Mouse (Mus musculus) layer of hippocampus, adult 18-20 months (tissue): ENCODE measurements around the gene Rhou. TPM values are rescaled to one million over a fixed set of nuclear protein-coding genes. Genes with fewer than 3 reads are reported as not detected.

Source experiments
- DNase-seq, 2 experiments: peaks; one replicate each; pipeline ENCODE4 v3.0.0; 2022; ENCODE audit warnings: low spot score in 2 of 2
- total RNA-seq, 2 experiments: library from RNA; stranded (reverse); gene quantifications; 2 replicates each; pipeline ENCODE4 v1.2.3; 2021

Rhou gene
- total RNA-seq, 2 experiments from 2014 or later: 44.0 to 53.9 TPM

DNA sequence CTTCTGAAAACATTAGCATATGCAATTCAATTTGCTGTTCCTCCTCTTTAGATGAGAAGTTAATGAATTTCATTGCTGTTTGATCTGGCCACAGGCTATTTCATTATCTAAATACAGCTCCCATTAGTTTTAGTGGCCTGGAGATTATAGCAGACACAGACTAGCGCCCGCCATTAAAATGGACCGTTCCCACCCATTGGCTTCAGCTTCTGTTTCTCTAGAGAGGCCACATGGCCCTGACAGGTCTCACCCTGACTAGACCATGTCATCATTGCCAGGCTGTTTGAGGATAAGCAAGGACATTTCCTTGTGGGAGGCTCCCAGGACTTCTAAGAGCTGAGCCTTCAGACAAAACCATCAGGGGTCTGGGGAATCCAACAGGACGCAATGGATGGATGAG, 31.7 kb downstream of the Rhou start:
- DNase-seq: no peak

- no peak for DNase-seq
Observed at GRCm38 (mm10) chr8:123687826-123688225, 34.1 kb downstream of the Rhou start.

- no peak for DNase-seq
Observed at GRCm38 (mm10) chr8:123692165-123692962, 38.6 kb downstream of the Rhou start.

- no peak for DNase-seq
Observed at GRCm38 (mm10) chr8:123696167-123696566, 42.4 kb downstream of the Rhou start.

DNA sequence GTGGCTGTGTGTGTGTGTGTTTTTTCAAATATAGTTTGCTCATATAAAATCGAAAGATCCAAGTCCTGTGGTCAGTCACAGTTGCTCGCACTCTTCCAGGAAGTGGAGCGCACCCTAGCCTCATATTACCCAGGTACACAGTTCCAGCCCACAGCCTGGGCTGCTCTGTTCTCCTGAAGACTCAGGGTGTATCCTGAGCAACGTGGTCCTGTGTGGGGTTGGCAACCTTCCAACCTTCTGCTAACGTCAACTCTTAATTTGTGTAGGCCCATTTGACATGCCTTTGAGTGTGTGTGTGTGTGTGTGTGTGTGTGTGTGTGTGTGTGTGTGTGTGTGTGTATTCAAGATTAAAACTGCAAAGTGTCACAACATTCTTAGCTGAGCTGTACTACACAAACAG, 43.6 kb downstream of the Rhou start:
- DNase-seq: no peak

DNA sequence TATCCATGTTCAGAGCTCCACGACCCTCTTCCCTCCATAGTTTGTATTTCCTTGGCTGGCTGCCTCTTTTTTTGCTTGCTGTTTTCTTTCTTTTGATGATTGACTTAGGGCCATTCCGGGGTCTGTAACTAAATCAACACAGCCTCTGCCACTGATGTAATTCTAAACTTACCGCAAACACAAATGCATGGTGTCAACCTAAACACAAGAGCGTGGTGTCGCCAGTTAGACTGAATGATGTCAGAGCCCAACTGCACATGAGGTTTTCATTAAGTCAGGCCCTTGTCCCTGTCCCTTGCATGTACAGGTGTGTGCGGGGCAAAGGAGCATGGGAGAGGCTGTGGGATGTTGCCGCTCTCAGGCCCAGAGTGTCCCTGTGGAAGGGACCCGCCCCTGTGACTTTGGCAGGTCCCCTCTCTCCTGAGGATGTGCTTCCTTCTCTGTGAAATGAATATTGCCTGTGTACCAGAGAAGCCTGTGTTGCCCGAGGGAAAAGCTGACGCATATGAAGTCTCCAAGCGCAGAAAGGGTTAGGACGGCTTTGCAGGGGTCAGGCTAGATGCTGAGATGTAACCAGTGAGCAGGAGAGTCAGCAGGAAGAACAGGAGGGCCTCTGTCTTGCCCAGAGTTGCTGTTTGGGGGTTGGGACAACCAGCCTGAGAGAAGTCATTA, 46.8 kb downstream of the Rhou start:
- DNase-seq: no peak

GRCm38 (mm10) chr8:123701952-123702587, 48.3 kb downstream of the Rhou start:
- no peak for DNase-seq

GRCm38 (mm10) chr8:123705376-123705775, 51.6 kb downstream of the Rhou start:
- DNase-seq: no peak

DNA sequence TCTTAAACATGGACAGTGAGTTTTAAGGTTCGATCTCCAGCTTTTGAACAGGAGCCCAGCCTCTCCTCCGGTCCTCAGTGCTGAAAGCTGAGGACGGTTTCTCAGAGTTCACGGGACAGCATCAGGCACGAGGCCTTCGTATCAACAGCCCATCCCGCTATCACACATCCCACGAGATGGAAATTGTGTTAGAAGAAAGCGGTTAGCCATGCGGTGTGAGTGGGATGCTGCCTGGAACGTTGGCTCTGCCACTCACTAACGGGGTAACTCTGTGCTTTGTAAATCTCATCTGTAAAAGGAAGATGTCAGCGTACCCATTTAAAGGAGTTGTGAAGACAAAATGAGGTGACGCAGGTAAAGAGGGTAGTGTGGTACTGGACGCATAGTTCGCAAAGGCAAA, 53.4 kb downstream of the Rhou start:
- DNase-seq: peak; percentile 34 to 72

- no peak for DNase-seq
Observed at GRCm38 (mm10) chr8:123708729-123709128, 55.0 kb downstream of the Rhou start.

- DNase-seq: no peak
Observed at GRCm38 (mm10) chr8:123710335-123710734, 56.6 kb downstream of the Rhou start.

Other genes with a start within 250 kb of the Rhou start
- under 1 TPM in 1 of 2 experiments, not detected in 1; 0.07 TPM for gene Mc1r, start 246.8 kb upstream of the Rhou start, total RNA-seq
- 100 to 1,000 TPM; 253 to 286 TPM for gene Tubb3, start 242.5 kb upstream of the Rhou start, total RNA-seq
- gene Def8, start 230.4 kb upstream of the Rhou start, total RNA-seq: 10 to 100 TPM; 54.0 to 54.7 TPM
- 10 to 100 TPM; 23.6 to 24.9 TPM for gene Afg3l1, start 176.0 kb upstream of the Rhou start, total RNA-seq
- gene Dbndd1, start 138.5 kb upstream of the Rhou start, total RNA-seq: 1 to 10 TPM; 9.5 to 10.0 TPM
- 10 to 100 TPM; 23.4 to 24.8 TPM for gene Gas8, start 135.1 kb upstream of the Rhou start, total RNA-seq
- gene Rab4a, start 152.1 kb downstream of the Rhou start, total RNA-seq: 10 to 100 TPM; 42.6 to 44.8 TPM
- gene Ccsap, start 206.3 kb downstream of the Rhou start, total RNA-seq: 10 to 100 TPM; 56.7 to 61.7 TPM
- 1 to 10 TPM; 5.2 to 7.0 TPM for gene Acta1, start 240.8 kb downstream of the Rhou start, total RNA-seq